Mouse (Mus musculus) MEL (cell line): ENCODE measurements around the gene Atp5s.

ENCODE experiments used
- CTCF ChIP-seq, 3 experiments: IDR thresholded peaks in 2 of 3; conservative IDR thresholded peaks in 1 of 3; 2 replicates each; pipeline ENCODE4 v1.5.1; 2011 to 2012; ENCODE audit warnings: low read length in 3 of 3, low read depth in 2 of 3, mild to moderate bottlenecking in 2 of 3, improper control_type of control experiment in 1 of 3, inconsistent platforms in 1 of 3, mixed read lengths in 1 of 3, moderate library complexity in 1 of 3; ENCODE audit not compliant: control insufficient read depth in 1 of 3, insufficient read depth in 1 of 3, poor library complexity in 1 of 3, severe bottlenecking in 1 of 3
- ETS1 ChIP-seq: IDR thresholded peaks from 2 replicates; pipeline ENCODE4 v1.6.1; 2012; ENCODE audit warnings: low read depth, mild to moderate bottlenecking, inconsistent platforms, low read length, improper control_type of control experiment, moderate library complexity
- HCFC1 ChIP-seq: IDR thresholded peaks from 2 replicates; pipeline ENCODE4 v1.6.1; 2012; ENCODE audit warnings: low read depth, mild to moderate bottlenecking, inconsistent platforms, low read length, improper control_type of control experiment, moderate library complexity
- MAX ChIP-seq: IDR thresholded peaks from 2 replicates; pipeline ENCODE4 v1.6.1; 2011; ENCODE audit warnings: low read length, improper control_type of control experiment
- MAZ ChIP-seq: IDR thresholded peaks from 2 replicates; pipeline ENCODE4 v1.6.1; 2012; ENCODE audit warnings: low read depth, mild to moderate bottlenecking, inconsistent platforms, low read length, improper control_type of control experiment
- POLR2A ChIP-seq, 2 experiments: IDR thresholded peaks; 2 replicates each; pipeline ENCODE4 v1.6.1; 2011 to 2012; ENCODE audit warnings: low read length in 2 of 2, mild to moderate bottlenecking in 2 of 2, control low read depth in 1 of 2, improper control_type of control experiment in 1 of 2, low read depth in 1 of 2, moderate library complexity in 1 of 2; ENCODE audit not compliant: control insufficient read depth in 1 of 2, insufficient read depth in 1 of 2, poor library complexity in 1 of 2
- POLR2AphosphoS2 ChIP-seq: IDR thresholded peaks from 2 replicates; pipeline ENCODE4 v1.6.1; 2011; ENCODE audit warnings: low read length, improper control_type of control experiment
- TCF12 ChIP-seq: IDR thresholded peaks from 2 replicates; pipeline ENCODE4 v1.6.1; 2014; ENCODE audit warnings: low read depth, mild to moderate bottlenecking, inconsistent platforms, low read length, improper control_type of control experiment, moderate library complexity
- ZMIZ1 ChIP-seq: IDR thresholded peaks from 2 replicates; pipeline ENCODE4 v1.6.1; 2012; ENCODE audit warnings: low read depth, mild to moderate bottlenecking, inconsistent platforms, low read length, improper control_type of control experiment, moderate library complexity

- TF ChIP-seq ZMIZ1 = no peak
- no peak for TF ChIP-seq MAX
- no peak for TF ChIP-seq CTCF (IDR thresholded peaks at IDR 0.05 in 2 of 3, conservative IDR thresholded peaks at IDR 0.05 in 1 of 3; ENCODE audit: control insufficient read depth in 1 of 3, insufficient read depth in 1 of 3, low read depth in 2 of 3, low read length in 3 of 3, poor library complexity in 1 of 3, severe bottlenecking in 1 of 3)
- TF ChIP-seq POLR2A (IDR thresholded peaks at IDR 0.05; ENCODE audit: control insufficient read depth in 1 of 2, insufficient read depth in 1 of 2, low read depth in 1 of 2, low read length in 2 of 2, poor library complexity in 1 of 2) = no peak
- no peak for TF ChIP-seq HCFC1
- no peak for TF ChIP-seq POLR2AphosphoS2
- TF ChIP-seq MAZ = no peak
- TF ChIP-seq ETS1 = no peak
- TF ChIP-seq TCF12 = no peak
Observed at GRCm38 (mm10) chr12:69722857-69723256, 1.9 kb upstream of the Atp5s start.
